Mouse (Mus musculus): Measurements from ENCODE around the gene Vav2. TPM values are rescaled to one million over a fixed set of nuclear protein-coding genes. Genes with fewer than 3 reads are reported as not detected.

The Vav2 gene
- polyA plus RNA-seq, 1 experiment from 2014 or later = 7.1 TPM

DNA sequence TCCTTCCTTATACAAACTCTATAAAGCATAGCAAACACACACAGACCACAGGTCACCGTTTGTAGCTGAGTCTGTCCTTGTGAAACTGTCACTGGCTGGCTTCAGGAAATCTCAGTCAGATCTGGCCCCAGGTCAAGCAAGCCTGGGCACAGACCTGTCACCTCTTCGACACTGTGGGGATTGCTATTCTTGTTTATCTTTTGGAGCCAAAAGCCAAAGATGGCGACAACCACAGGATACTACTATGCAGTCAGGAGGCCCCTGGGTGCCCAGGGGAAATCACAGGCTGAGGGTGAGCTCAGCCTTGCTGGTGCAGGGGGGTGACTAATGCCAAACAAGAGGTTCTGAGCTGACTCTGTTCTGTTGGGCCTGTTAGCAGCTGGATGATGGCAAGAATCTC lies 10.4 kb downstream of the Vav2 start:
- no peaks in the 10 kb centered on the region for H3K9me3 ChIP-seq (ENCODE audit: control insufficient read depth, low read length)
- ATAC-seq (ENCODE audit: low read depth) = no peak
- H3K36me3 ChIP-seq (ENCODE audit: control insufficient read depth, insufficient read depth, low read length) = no peaks in the 10 kb centered on the region
- no peak overlapping the region for H3K9ac ChIP-seq (ENCODE audit: low read depth, low read length)
- no peak overlapping the region for H3K4me2 ChIP-seq (ENCODE audit: low read depth, low read length)
- H3K27me3 ChIP-seq (replicated peaks; ENCODE audit: control insufficient read depth, insufficient read depth, low read length) = no peaks in the 10 kb centered on the region
- WGBS = 17% methylated on average over 3 of the region's 3 CpGs
- H3K27ac ChIP-seq (replicated peaks; ENCODE audit: low read depth, low read length) = no peak overlapping the region
- no peak overlapping the region for H3K4me3 ChIP-seq (ENCODE audit: low read depth, low read length)
- DNase-seq (ENCODE audit: low spot score) = no peak
- H3K4me1 ChIP-seq (ENCODE audit: control insufficient read depth, insufficient read depth, low read length) = peaks cover 59% of the 10 kb centered on the region

DNA sequence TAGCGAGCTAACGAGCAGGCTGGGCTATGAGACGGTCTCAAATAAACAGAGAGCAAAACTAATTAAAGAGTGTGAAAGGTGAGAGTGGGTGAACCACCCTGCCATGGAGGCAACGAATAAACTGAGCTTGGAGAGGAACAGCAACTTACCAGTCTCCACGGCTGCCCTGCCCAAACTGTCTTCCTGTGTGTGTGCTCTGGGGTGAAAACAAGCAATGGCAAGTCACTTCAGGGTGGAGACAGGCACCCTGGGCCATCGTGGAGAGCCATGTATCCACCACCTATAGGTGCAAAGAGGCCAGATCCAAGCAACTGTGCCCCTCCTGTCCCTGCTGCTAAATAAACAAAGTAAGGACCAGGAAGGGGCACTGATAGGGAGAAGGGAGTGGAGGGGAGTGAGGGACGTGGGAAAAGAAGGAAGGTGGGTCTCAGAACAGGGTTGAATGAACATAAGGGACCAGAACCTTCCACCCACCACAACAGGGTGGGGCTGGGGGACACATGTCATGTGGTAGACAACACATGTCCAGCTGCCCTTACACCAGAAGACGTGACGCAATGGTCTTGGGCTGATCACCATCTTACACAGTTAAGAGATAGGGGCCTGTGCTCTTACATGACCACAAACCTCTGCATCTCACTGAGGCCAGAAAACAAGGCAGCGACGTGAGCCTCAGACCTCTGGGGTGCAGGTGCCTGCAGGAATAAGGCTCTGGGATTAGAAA lies 11.6 kb downstream of the Vav2 start:
- ATAC-seq (ENCODE audit: low read depth) (no peak), DNase-seq (ENCODE audit: low spot score) (no peak)
- H3K27ac ChIP-seq (replicated peaks; ENCODE audit: low read depth, low read length) = no peak overlapping the region
- no peak overlapping the region for H3K4me3 ChIP-seq (ENCODE audit: low read depth, low read length)
- H3K36me3 ChIP-seq (ENCODE audit: control insufficient read depth, insufficient read depth, low read length) = no peaks in the 10 kb centered on the region
- peaks cover 64% of the 10 kb centered on the region for H3K4me1 ChIP-seq (ENCODE audit: control insufficient read depth, insufficient read depth, low read length)
- H3K9ac ChIP-seq (ENCODE audit: low read depth, low read length) = no peak overlapping the region
- H3K4me2 ChIP-seq (ENCODE audit: low read depth, low read length) = no peak overlapping the region
- no peaks in the 10 kb centered on the region for H3K27me3 ChIP-seq (replicated peaks; ENCODE audit: control insufficient read depth, insufficient read depth, low read length)
- 65% methylated on average over 11 of the region's 11 CpGs for WGBS
- H3K9me3 ChIP-seq (ENCODE audit: control insufficient read depth, low read length) = no peaks in the 10 kb centered on the region

DNA sequence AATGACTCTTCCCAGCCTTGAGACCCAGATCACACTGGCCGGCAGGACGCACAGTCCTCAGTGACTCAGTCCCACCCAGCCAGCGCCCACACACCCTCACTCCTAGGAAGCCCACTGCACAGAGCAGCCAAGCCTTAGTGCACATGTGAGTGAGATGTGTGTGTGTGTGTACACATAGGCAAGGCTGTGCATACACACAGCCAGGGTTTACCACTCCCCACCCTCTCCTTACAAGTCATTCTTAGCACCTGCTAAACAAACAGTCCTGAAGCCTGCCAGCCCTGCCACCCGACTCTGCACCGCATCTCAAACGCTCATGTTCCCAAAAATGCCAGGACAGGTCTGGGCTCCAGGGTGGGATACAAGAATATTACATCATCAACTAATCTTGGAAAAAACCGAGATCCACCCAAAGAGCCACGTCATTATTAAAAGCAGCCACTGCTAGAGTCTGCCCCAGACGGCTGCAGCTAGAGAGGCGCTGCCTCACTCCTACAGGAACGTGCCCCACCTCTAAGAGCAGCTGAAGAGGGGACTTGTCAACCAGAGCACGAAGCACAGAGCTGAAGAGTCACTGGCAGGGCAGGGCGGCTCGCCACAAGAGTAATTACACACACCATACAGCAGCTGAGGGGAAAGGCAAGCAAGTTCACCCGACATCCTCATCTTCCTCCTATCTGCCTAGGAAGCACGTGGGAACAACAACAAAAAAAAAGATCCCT lies 12.7 kb downstream of the Vav2 start:
- no peak overlapping the region for H3K4me3 ChIP-seq (ENCODE audit: low read depth, low read length)
- WGBS = 23% methylated on average over 16 of the region's 16 CpGs

DNA sequence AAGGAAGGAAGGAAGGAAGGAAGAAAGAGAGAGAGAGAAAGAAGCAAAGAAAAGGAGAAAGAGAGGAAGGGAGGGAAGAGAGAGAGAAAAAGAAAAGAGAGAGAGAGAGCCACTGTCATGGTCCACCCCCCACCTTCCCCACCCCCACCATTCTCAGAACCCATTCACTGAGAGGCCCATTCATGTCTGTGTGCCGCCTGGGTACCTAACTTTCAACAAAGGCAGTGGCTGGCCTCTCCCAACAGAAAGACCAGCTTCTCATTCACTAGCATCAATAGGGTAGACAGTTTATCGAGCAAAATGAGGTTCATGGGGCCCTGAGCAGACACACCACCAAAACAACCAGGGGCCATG lies 13.3 kb downstream of the Vav2 start:
- Histone ChIP-seq H3K4me3 (ENCODE audit: low read depth, low read length) (no peak overlapping the region), H3K4me1 (ENCODE audit: control insufficient read depth, insufficient read depth, low read length) (peaks cover 57% of the 10 kb centered on the region), H3K36me3 (ENCODE audit: control insufficient read depth, insufficient read depth, low read length) (no peaks in the 10 kb centered on the region), H3K9me3 (ENCODE audit: control insufficient read depth, low read length) (no peaks in the 10 kb centered on the region), H3K4me2 (ENCODE audit: low read depth, low read length) (no peak overlapping the region), H3K9ac (ENCODE audit: low read depth, low read length) (no peak overlapping the region), H3K27me3 (replicated peaks; ENCODE audit: control insufficient read depth, insufficient read depth, low read length) (no peaks in the 10 kb centered on the region), H3K27ac (replicated peaks; ENCODE audit: low read depth, low read length) (no peak overlapping the region)
- no peak for ATAC-seq (ENCODE audit: low read depth)
- no peak for DNase-seq (ENCODE audit: low spot score)
- WGBS = 56% methylated on average over 2 of the region's 2 CpGs

More for the DNA sequence above, 12.7 kb downstream of the Vav2 start:
- ATAC-seq (ENCODE audit: low read depth) (peak; percentile 73), DNase-seq (ENCODE audit: low spot score) (peak; percentile 66)
- Histone ChIP-seq H3K9ac (ENCODE audit: low read depth, low read length) (no peak overlapping the region), H3K4me1 (ENCODE audit: control insufficient read depth, insufficient read depth, low read length) (peaks cover 62% of the 10 kb centered on the region), H3K9me3 (ENCODE audit: control insufficient read depth, low read length) (no peaks in the 10 kb centered on the region), H3K27ac (replicated peaks; ENCODE audit: low read depth, low read length) (no peak overlapping the region; the same call in 1 of the 2 replicates), H3K4me2 (ENCODE audit: low read depth, low read length) (0 out of 2 replicates have a peak overlapping the region, but pooled peaks have one; percentile 6), H3K27me3 (replicated peaks; ENCODE audit: control insufficient read depth, insufficient read depth, low read length) (no peaks in the 10 kb centered on the region), H3K36me3 (ENCODE audit: control insufficient read depth, insufficient read depth, low read length) (no peaks in the 10 kb centered on the region)

DNA sequence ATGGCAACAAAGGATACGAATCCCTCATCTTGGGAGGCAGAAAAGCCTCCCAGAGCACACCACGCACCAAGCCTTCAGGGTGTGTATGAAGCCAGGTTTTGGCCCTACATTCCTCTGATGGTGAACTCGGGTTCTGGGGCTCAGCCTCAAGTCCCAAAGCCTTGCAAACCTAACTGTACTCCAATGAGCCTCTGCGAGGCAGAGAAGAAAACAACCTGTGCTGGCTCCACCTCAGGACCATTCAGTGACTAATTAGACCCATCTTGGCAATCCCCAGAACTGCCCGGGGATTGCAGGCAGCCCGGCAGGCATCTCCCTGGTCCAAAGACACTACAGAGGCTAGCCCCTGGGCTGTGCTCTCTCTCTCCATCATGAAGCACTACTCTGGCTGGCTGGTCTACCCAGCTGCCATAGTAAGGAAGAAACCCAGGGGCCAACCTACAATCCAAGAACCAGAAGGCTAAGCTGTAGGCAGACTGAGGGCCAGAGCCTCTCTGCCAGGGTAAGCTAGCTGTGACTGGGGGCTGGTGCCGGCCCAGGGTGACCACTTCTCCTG lies 14.5 kb downstream of the Vav2 start:
- 12% methylated on average over 7 of the region's 7 CpGs for WGBS
- Histone ChIP-seq H3K4me1 (ENCODE audit: control insufficient read depth, insufficient read depth, low read length) (peaks cover 62% of the 10 kb centered on the region), H3K27ac (replicated peaks; ENCODE audit: low read depth, low read length) (peak overlapping the region; percentile 74), H3K4me3 (ENCODE audit: low read depth, low read length) (no peak overlapping the region), H3K36me3 (ENCODE audit: control insufficient read depth, insufficient read depth, low read length) (no peaks in the 10 kb centered on the region), H3K9ac (ENCODE audit: low read depth, low read length) (no peak overlapping the region), H3K4me2 (ENCODE audit: low read depth, low read length) (peak overlapping the region; percentile 27), H3K27me3 (replicated peaks; ENCODE audit: control insufficient read depth, insufficient read depth, low read length) (no peaks in the 10 kb centered on the region), H3K9me3 (ENCODE audit: control insufficient read depth, low read length) (no peaks in the 10 kb centered on the region)
- ATAC-seq (ENCODE audit: low read depth) (no peak), DNase-seq (ENCODE audit: low spot score) (no peak)

DNA sequence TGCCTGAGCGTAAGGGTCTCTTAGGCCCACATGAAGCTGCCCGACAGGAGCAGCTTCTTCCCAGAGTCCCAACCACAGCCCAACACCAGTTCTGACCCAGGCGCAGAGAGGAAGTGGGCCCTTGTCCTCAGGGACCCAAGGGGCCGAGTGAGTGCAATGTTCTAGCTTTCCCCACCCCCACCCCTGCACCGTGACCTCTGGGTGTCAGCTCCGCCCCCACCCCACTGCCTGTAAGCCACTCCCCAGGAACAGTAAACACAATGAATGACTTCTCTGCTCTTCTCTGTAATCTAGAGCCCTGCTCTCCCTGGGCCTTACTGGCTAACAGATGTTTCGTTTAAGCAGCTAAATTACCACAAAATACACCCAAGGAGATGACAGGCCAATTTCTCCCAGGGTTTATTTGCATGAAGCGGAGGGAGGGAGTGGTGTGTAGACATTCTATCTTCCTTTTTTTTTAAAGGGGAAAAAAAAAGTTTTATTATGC lies 15.1 kb downstream of the Vav2 start:
- H3K4me1 ChIP-seq (ENCODE audit: control insufficient read depth, insufficient read depth, low read length) = peaks cover 60% of the 10 kb centered on the region
- H3K27ac ChIP-seq (replicated peaks; ENCODE audit: low read depth, low read length) = peak overlapping the region; percentile 67
- H3K4me3 ChIP-seq (ENCODE audit: low read depth, low read length) = no peak overlapping the region
- no peaks in the 10 kb centered on the region for H3K36me3 ChIP-seq (ENCODE audit: control insufficient read depth, insufficient read depth, low read length)
- peak overlapping the region; percentile 27; the same call in 1 of the 2 replicates for H3K4me2 ChIP-seq (ENCODE audit: low read depth, low read length)
- no peaks in the 10 kb centered on the region for H3K27me3 ChIP-seq (replicated peaks; ENCODE audit: control insufficient read depth, insufficient read depth, low read length)
- 17% methylated on average over 8 of the region's 8 CpGs for WGBS
- H3K9me3 ChIP-seq (ENCODE audit: control insufficient read depth, low read length) = no peaks in the 10 kb centered on the region
- peak; percentile 45; the same call in 1 of the 2 replicates for ATAC-seq (ENCODE audit: low read depth)
- H3K9ac ChIP-seq (ENCODE audit: low read depth, low read length) = no peak overlapping the region
- peak; percentile 85 for DNase-seq (ENCODE audit: low spot score)

DNA sequence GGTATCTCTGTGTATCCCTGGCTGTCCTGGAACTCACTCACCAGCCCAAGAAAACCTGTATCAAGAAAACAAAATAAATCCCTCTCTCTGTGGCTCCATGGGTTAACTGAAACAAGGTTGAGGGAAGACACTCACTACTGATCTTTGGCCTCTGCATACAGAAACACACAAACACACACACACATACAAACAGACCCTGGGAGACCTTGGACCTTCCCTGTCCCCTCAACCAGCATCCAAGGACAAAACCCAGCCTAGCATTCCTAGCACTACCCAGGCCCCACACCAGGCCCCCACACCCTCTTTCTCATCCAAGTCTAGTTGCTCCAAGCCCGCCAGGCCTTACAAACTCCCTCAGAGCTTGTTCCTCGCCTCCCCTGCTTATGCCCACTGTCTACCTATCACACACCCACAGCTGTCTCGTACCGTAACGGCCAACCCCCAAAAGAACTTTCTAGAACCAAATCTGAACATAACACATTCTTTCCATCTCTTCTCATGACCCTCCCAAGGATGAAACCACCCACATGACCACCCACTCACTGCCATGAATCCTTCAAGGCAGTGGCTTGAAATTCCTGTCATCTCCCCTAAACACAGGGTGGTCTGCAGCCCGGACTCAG lies 16.2 kb downstream of the Vav2 start:
- H3K9ac ChIP-seq (ENCODE audit: low read depth, low read length) = no peak overlapping the region
- peaks cover 49% of the 10 kb centered on the region for H3K4me1 ChIP-seq (ENCODE audit: control insufficient read depth, insufficient read depth, low read length)
- no peaks in the 10 kb centered on the region for H3K9me3 ChIP-seq (ENCODE audit: control insufficient read depth, low read length)
- ATAC-seq (ENCODE audit: low read depth) (no peak), DNase-seq (ENCODE audit: low spot score) (no peak)
- H3K36me3 ChIP-seq (ENCODE audit: control insufficient read depth, insufficient read depth, low read length) = no peaks in the 10 kb centered on the region
- H3K27ac ChIP-seq (replicated peaks; ENCODE audit: low read depth, low read length) = no peak overlapping the region
- 86% methylated on average over 6 of the region's 6 CpGs for WGBS
- no peaks in the 10 kb centered on the region for H3K27me3 ChIP-seq (replicated peaks; ENCODE audit: control insufficient read depth, insufficient read depth, low read length)
- H3K4me3 ChIP-seq (ENCODE audit: low read depth, low read length) = no peak overlapping the region
- no peak overlapping the region for H3K4me2 ChIP-seq (ENCODE audit: low read depth, low read length)

DNA sequence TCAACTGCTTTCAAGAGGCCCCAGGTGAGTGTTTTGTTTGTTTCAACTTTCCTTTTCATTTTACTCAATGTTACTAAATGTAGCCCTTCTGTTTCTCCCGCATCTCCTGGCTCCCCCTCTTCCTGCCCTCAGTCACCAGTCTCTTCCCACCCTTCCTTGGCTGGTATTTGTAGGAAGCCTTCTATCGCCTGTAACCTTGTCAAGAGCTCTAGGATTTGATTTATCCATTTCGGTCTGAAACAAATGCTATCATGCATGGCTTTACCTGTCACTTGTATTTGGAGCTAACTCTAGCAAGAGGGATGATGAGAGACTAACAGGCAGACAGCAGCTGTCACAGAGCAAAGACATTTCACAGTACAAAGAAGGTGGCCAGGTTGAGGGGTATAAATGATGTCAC lies 18.6 kb downstream of the Vav2 start:
- Histone ChIP-seq H3K27me3 (replicated peaks; ENCODE audit: control insufficient read depth, insufficient read depth, low read length) (no peaks in the 10 kb centered on the region), H3K4me1 (ENCODE audit: control insufficient read depth, insufficient read depth, low read length) (peaks cover 39% of the 10 kb centered on the region), H3K9me3 (ENCODE audit: control insufficient read depth, low read length) (no peaks in the 10 kb centered on the region), H3K9ac (ENCODE audit: low read depth, low read length) (no peak overlapping the region), H3K27ac (replicated peaks; ENCODE audit: low read depth, low read length) (no peak overlapping the region), H3K36me3 (ENCODE audit: control insufficient read depth, insufficient read depth, low read length) (no peaks in the 10 kb centered on the region), H3K4me2 (ENCODE audit: low read depth, low read length) (no peak overlapping the region), H3K4me3 (ENCODE audit: low read depth, low read length) (no peak overlapping the region)
- ATAC-seq (ENCODE audit: low read depth) = no peak
- WGBS = 57% methylated on average over 3 of the region's 3 CpGs
- DNase-seq (ENCODE audit: low spot score) = no peak

All from embryonic facial prominence, embryonic 14.5 days (tissue).